Mouse (Mus musculus) G1E-ER4 (cell line): ENCODE results near the gene Btn2a2. TPM values are rescaled to one million over a fixed set of nuclear protein-coding genes. Genes with fewer than 3 reads are reported as not detected.
"Not testable (repeated sequence)": the region's sequence is repeated elsewhere in the genome, so short reads cannot be mapped to it uniquely, and the experiment has no call there.

Experiments
- GATA1 ChIP-seq: IDR thresholded peaks from one replicate; pipeline ENCODE4 v1.8.0; 2012; ENCODE audit warnings: low read length, inconsistent platforms
- polyA plus RNA-seq: library from polyadenylated mRNA; stranded (reverse); fragments of >175 nt; gene quantifications from 2 replicates; pipeline ENCODE4 v1.2.3, GENCODE M21; 2012

The Btn2a2 gene
- polyA plus RNA-seq: not detected in 2 replicates

- TF ChIP-seq GATA1: no peak
These were observed at the start of gene Btn2a2 for GRCm38 (mm10) chr13:23488400-23489322. Gene Btn2a2, minus strand, starts transcription at chr13:23488857.

DNA sequence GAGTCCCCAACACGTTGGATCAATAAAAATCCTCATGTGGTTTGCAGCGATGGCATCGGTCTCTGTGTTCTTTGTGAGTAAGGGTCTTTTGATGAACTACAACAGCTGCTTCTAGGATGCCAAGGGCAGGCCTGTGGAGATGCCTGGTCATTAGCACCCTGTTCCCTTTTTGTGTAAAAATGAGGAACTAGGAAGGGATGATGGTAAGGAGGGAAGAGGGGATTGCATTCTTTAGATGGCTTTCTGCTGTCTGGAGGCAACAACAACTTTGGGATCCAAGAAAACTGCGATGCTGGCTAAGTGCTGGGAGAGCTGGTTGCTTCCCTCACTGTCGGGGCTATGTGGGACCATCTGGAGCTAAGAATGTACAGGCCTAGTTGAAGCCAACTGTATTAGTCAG is 49.6 kb upstream of the Btn2a2 start:
- TF ChIP-seq GATA1: no peak

DNA sequence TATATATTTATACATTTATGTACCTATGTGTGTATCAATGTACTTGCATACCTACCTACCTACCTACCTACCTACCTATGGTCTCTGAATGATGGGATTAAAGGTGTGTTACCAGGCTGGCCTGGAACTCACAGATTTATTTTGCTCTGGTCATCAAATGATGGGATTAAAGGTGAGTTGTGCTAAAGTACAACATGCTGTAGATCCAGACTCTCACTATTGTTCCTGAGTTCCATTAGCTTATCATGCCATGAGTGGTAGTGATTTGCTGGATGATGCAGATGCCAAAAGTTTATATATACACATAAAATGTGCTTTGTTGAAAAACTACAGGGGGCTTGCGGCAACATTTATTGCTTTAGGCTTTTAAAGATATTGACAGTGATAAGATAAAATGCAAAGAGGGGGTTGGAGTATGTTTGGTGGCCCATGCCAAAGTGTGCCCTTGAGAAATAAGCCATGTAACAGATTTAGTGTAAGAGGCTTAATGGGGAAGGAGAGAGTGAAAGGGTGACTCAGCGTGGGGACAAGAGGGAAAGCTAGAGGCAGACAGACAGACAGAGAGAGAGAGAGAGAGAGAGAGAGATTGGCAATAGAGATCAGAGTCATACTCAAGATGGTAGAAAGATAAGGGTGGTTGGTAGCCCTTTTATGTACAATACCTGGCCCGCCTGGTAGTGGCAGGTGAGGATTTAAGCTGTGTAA is 48.5 kb upstream of the Btn2a2 start:
- TF ChIP-seq GATA1: no peak

DNA sequence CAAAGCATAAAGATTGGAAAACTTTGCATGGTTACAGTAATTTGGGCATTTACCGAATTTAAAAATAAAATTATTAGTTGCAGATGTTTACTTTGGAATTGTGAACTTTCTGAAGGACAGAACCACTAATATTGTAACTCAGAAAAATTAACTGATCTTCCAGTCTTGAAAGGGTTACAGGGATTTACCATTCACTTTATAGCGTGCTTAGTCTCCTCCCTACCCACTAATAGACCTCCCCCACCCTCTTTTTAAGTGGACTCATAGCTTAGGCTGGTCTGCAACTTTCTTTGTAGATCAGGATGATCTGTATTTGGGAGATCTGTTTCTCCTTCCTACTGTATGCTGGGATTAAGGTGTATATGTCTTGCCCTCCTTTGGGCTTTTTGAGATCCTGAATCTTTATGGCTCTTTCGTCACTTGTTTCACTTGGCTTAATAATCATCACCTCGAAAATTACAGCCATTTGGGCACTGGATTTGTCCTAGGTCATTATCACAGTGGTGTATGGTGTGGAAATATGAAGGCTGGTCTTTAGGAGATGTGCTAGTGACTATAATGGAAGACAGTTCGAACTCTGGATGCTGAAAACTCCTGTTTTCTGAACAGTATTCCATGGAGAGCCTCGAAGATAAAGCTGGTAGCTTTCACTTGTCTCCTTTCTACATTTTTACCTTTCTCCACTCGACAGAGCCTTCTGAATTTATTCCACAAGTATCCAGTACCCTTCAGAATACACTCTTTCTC is 47.6 kb upstream of the Btn2a2 start:
- no peak for TF ChIP-seq GATA1

- TF ChIP-seq GATA1: not testable (repeated sequence)
These were observed 46.7 kb upstream of the Btn2a2 start, which contains the start of gene Hist1h3g for GRCm38 (mm10) chr13:23535137-23536075. Gene Hist1h3g, plus strand, starts transcription at chr13:23535422.

DNA sequence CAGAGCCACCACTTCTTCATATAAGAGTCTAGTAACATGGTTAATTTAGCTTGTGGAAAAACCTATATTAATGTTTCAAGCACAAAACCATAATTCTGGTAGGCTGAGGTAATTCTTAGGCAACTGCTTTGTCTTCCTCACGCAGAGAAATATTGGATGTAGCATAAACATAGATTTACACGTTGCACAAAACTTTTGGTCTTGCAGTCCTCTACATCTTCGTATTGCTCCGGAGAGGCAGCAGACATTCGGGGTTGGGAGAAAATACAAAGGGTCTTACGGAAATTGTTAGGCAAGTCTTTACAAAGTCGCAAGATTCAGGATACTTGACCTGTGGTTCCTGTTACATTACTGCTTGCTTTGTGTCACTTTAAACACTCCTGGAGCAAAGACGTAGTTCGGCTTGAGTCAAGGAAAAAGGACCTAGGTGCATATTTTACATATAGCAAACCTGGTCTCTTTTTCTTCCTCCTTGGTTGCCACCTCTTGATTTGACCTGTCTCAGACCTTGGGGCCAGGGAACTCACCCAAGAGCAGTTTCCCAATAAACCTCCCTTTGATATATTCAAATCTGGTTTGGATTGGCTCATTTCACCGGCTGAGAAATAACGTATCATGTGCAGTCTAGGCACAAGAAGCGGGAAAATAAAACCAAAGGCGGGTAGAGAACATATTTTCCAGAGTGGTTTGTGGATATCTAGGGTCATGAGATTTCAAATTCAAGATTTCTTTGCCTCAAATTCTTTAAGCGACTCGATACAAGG is 45.9 kb upstream of the Btn2a2 start:
- no peak for TF ChIP-seq GATA1

DNA sequence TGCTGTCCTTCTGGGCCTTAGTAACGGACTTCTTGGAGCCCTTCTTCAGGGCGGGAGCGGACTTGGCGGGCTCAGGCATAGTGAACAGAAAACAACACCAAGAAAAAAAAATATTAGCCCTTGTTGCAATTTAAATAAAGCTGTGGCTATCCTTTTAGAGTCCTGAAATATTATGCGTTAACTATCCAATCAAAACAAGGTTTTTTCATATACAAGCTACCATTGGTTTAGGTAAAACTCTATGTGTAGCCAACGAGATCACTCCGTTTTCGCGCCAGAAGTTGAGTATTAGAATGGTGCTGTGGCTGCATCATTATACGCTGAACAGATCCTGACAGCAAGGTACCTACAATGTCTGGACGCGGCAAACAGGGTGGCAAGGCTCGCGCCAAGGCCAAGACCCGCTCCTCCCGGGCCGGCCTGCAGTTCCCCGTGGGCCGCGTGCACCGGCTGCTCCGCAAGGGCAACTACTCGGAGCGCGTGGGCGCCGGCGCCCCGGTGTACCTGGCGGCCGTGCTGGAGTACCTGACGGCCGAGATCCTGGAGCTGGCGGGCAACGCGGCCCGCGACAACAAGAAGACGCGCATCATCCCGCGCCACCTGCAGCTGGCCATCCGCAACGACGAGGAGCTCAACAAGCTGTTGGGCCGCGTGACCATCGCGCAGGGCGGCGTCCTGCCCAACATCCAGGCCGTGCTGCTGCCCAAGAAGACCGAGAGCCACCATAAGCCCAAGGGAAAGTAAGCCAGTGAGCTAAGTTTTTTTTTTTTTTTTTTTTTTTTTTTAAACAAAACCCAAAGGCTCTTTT is 45.1 kb upstream of the Btn2a2 start, which contains the start of gene Hist1h2af:
Gene Hist1h2af (plus strand): TSS at position 347 of the 808 bp plus-strand sequence.
- TF ChIP-seq GATA1: not testable (repeated sequence)

DNA sequence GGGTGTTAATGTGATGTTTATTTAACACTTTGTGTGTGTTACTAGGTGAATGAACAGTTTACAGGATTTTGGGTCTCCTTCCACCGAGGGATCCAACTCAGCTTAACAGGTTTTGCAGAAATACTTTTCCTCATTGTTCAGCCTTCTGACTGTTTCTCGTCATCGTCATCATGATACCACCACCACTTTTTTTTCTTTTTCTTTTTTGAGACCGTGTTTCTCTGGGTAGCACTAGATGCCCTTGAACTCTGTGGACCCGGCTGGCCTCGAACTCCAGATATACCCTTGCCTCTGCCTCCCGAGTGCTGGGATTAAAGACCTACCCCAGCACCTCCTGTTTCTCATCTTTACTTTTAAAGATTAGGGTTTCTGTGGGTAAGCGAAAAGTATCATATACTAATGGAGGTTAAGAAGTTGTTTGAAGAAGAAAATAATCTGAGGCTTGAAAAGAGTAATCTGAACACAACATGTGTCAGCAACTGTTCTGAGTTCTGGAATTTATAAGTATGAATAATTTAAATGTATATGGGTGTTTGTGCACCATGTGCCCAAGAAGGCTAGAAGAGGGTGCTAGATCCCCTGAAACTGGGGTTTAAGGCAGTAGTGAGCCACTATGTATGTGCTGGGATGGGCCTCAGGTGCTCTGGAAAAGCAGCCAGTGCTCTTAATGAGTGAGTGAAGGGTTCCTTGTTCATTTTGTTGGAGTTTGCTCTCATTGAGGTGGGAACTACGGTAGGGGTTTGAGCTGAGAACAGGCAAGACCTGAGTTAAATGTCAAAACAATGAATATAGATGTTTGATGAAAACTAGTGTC is 43.8 kb upstream of the Btn2a2 start:
- TF ChIP-seq GATA1: no peak

- TF ChIP-seq GATA1: no peak
These were observed 42.5 kb upstream of the Btn2a2 start, which contains the start of gene Hist1h4h for GRCm38 (mm10) chr13:23530901-23531875. Gene Hist1h4h, plus strand, starts transcription at chr13:23531050.

GRCm38 (mm10) chr13:23530181-23530900 is 41.7 kb upstream of the Btn2a2 start:
- TF ChIP-seq GATA1: no peak
